Mouse (Mus musculus): ENCODE measurements around the gene Rab29.
A peak's percentile ranks its signal among the peaks of the same experiment; 100 is the strongest.
"Not testable (repeated sequence)": the region's sequence is repeated elsewhere in the genome, so short reads cannot be mapped to it uniquely, and the experiment has no call there.

The Rab29 gene

DNA sequence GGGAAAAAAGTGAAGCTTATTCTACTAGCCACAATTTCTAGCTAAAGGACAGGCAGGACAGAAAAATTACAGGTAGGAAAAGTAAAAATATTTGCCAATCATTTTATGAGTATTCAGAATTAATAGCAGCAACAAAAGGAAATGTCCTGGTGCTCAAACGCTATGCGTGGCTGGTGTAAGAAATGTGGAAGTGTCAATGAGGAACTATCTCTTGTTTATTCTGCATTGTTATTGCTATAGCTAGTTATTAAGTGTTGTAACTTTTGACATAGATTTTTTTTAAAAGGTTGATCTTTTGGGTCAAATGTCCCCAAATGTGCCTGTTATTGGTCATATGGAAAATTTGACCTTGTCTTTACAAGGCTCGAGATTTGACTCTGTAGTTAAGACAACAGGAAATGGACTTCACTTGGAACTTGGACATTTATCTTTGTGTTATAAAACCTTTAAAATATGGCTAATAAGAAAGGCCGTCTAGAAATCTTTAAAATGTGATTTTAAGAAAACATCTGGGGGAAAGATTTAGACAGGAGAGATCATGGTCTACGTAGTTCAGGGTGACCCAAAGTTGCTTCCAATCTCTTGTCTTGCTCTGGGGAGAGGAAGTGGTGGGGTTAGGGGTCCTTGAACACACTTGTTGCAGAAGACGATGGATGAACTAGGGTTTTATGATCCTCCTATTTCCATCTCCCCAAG, 572 bp upstream of the Rab29 start:
- no peak for DNase-seq

GRCm38 (mm10) chr1:131867946-131868290, 894 bp downstream of the Rab29 start:
- no peak for DNase-seq

GRCm38 (mm10) chr1:131869561-131869960, 2.5 kb downstream of the Rab29 start:
- no peak for DNase-seq

- DNase-seq = no peak
These were observed 5.8 kb downstream of the Rab29 start for GRCm38 (mm10) chr1:131872856-131873255.

DNA sequence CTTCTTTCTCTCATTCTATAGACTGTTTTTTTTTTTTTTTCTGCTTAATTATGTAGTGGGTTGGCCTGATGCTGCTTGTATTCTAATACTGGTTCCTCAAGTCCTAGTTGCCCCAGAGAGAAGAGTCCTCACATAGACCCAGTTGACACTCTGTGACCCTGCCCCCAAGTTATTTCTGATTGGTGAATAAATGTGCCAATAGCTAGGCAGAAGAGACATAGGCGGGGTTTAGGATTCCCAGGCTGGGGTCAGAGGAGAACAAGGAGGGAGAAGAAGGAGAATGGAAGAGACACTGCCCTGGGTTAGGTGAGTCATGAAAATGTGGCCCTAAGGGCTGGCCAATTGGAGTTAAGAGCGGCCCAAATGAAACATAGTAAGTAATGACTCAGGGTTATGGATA, 12.8 kb downstream of the Rab29 start:
- no peak for DNase-seq

DNA sequence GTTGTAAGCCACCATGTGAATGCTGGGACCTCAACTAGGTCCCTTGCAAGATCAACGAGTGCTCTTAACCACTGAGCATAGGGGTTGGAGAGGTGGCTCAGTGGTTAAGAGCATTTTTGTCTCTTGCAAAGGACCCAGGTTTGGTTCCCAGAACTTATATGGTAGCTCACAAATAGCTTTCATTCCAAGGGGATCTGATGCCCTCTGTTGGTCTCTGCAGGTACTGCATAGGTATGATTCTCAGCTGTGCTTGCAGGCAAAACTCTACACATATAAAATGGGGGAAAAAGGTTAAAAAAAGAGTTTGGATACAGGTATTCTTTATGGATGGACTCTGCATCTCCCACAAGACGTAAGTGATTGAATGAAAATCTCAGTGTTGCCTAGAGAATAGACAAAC, 15.8 kb downstream of the Rab29 start:
- peak; percentile 21 for DNase-seq

GRCm38 (mm10) chr1:131886173-131886572, 19.1 kb downstream of the Rab29 start:
- no peak for DNase-seq

GRCm38 (mm10) chr1:131886641-131887040, 19.6 kb downstream of the Rab29 start:
- DNase-seq = no peak

- no peak for DNase-seq
These were observed 23.1 kb downstream of the Rab29 start for GRCm38 (mm10) chr1:131890043-131890658.

GRCm38 (mm10) chr1:131891436-131891835, 24.4 kb downstream of the Rab29 start:
- no peak for DNase-seq

DNA sequence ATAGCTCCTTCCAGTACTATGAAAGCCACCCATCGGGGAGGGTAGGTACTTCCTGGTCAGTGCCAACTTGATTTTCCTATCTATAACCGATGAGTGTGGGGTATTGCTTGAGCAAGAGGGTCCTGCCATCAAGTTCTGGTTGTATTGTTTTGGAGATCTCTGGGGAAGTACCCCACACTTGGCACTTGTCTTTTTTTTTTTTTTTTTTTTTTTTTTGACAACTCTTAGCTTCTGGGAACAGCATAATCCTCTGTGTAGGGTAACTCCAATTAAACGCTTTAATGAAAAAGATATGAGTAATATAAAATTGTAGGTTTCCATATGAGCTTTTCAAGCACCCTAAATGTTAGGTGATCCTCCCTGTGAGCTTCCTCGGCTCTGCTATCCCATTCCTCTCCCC, 35.7 kb downstream of the Rab29 start:
- DNase-seq = no peak

GRCm38 (mm10) chr1:131903251-131903650, 36.2 kb downstream of the Rab29 start:
- no peak for DNase-seq

- DNase-seq = no peak
These were observed 38.5 kb downstream of the Rab29 start for GRCm38 (mm10) chr1:131905497-131905896.

- DNase-seq = no peak
These were observed 41.4 kb downstream of the Rab29 start for GRCm38 (mm10) chr1:131908456-131908855.

- DNase-seq = not testable (repeated sequence)
These were observed 42.2 kb downstream of the Rab29 start for GRCm38 (mm10) chr1:131909236-131909635.

GRCm38 (mm10) chr1:131910001-131910648, 43.1 kb downstream of the Rab29 start, which contains the start of gene Nucks1:
Gene Nucks1 (plus strand): TSS chr1:131910534.
- DNase-seq = peak; percentile 100

DNA sequence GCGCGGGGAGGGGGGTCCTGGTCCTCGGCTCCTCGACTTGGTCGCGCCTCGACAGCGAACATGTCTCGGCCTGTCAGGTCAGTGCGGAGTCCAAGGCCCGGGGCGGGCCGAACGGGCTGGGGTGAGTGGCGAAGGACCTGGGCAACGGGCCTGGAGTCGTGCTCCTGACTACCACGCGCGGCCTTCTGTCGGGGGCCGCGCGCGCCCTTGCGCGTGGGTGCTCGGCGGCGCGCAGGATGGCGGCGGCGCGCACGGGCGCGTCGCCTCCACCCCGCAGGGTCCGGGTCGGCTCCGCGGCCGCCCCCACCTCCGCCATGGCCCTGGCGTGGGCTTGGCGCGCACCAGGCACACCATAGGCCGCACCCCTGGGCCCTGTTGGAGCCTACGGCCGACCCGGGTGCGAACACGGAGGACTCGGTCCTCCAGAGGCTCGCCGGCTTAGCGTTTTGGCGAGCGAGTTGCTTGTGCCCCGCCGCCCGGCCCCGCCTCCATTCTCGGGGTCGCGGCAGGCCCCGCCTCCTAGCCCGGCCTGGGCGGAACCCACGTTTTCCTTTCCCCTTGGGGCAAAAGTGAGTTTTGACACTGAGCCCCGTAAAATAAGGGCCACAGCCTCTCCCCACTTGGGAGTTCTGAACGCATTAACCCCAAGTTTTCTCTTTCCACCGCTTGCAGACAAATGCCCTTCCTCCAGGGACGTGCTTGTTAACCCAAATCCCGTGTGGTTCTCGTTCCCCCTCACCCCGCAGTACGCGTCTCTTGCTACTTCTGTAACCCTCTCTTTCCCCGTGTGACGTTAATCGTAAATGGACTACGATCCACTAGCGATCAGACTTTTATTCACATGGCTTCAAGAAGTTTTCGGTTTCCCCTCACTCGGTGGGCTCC, 43.9 kb downstream of the Rab29 start:
- peak; percentile 91 for DNase-seq

GRCm38 (mm10) chr1:131917634-131918033, 50.6 kb downstream of the Rab29 start:
- DNase-seq = no peak

GRCm38 (mm10) chr1:131919052-131919451, 52.0 kb downstream of the Rab29 start:
- DNase-seq = no peak

DNA sequence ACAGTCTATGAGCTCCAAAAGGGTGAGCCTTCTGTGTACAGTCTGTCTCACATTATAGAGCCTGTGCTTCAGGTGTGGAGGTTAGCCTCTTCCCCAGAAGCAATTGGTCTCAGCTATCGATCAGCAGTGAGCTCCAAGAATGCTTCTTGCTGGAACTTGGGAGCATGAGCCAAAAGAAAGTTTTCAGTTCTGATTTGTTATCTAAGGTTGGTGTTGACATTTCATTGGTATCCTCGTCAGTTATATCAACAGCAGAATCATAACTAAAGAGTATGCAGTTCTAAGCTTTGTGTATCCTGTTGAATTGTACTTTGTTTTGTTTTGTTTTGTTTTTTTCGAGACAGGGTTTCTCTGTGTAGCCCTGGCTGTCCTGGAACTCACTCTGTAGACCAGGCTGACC, 55.1 kb downstream of the Rab29 start:
- DNase-seq = no peak

Measured in kidney, adult 18-20 months (tissue).